Mouse (Mus musculus): ENCODE results near the gene Calu. TPM values are rescaled to one million over a fixed set of nuclear protein-coding genes. Genes with fewer than 3 reads are reported as not detected.

Gene Calu
- total and polyA plus RNA-seq, 3 experiments = 79.4 to 419 (median 98.0) TPM

DNA sequence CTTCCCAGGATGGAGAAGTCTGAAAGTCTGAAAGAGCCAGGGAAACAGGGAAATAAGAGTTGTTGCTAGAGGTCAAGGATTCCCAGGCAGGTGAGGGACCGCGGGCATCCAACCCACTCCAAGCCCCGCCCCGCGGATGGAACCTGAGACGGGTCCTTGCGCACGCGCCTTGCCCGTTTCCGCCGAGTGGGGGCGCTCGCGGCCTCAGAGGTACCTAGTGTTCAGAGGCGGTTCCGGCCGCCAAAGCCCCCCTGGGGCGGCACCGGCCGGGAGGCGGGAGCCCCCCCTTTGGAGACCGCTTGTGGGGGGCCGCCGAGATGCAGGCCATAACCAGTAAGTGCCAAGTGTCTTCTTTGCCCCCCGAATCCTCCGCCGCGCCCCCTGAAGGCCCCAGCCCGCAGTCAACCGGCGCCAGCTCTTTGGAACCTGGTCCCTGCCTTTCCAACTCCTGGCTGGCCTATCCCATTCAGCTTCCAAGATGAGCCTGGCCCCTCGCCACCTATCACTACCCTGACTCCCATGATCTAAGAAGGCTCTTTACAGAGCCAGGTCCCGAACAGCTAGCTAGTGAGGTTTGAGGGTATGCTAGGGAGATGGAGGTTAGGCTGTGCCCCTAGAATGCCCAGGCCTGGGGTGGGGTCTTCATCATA, 54.9 kb downstream of the Calu start:
- TF ChIP-seq ZC3H11A (IDR thresholded peaks at IDR 0.05; ENCODE audit: low read depth, low read length) (no peak), GATA1 (IDR thresholded peaks at IDR 0.05; ENCODE audit: low read depth, low read length) (no peak), POLR2AphosphoS2 (IDR thresholded peaks at IDR 0.05; ENCODE audit: low read length) (no peak), ZKSCAN1 (IDR thresholded peaks at IDR 0.05; ENCODE audit: low read depth, low read length) (no peak), EP300 (IDR thresholded peaks at IDR 0.05; ENCODE audit: low read depth in 1 of 2, low read length in 2 of 2) (no peak), USF1 (IDR thresholded peaks at IDR 0.05; ENCODE audit: low read depth, low read length) (no peak), MAFK (IDR thresholded peaks at IDR 0.05; ENCODE audit: borderline replicate concordance, low read depth, low read length) (no peak), ELF1 (IDR thresholded peaks at IDR 0.05; ENCODE audit: low read depth, low read length) (no peak), RCOR1 (IDR thresholded peaks at IDR 0.05; ENCODE audit: low read depth, low read length) (no peak), MYB (IDR thresholded peaks at IDR 0.05; ENCODE audit: low read depth, low read length) (no peak), POLR2AphosphoS5 (IDR thresholded peaks at IDR 0.05; ENCODE audit: borderline replicate concordance, low read depth, low read length) (no peak), UBTF (IDR thresholded peaks at IDR 0.05; ENCODE audit: borderline replicate concordance, insufficient read depth, low read depth, low read length) (no peak), RAD21 (IDR thresholded peaks at IDR 0.05; ENCODE audit: low read depth, low read length) (no peak), MEF2A (IDR thresholded peaks at IDR 0.05; ENCODE audit: extremely low read depth, insufficient replicate concordance, low read depth, low read length, poor library complexity, severe bottlenecking) (no peak), GABPA (IDR thresholded peaks at IDR 0.05; ENCODE audit: low read depth, low read length) (no peak)
- no peak overlapping the region for H3K27ac ChIP-seq (ENCODE audit: control insufficient read depth, low read depth, low read length)

GRCm38 (mm10) chr6:29406412-29406811, 58.5 kb downstream of the Calu start:
- no peak for DNase-seq (ENCODE audit: low read depth, low spot score)
- Histone ChIP-seq H3K27ac (ENCODE audit: control insufficient read depth, low read depth, low read length) (no peak overlapping the region), H3K4me3 (ENCODE audit: control insufficient read depth in 1 of 2, insufficient read depth in 1 of 2, low read depth in 2 of 2, low read length in 2 of 2) (no peak overlapping the region), H3K9ac (ENCODE audit: control insufficient read depth, low read depth, low read length, poor library complexity, severe bottlenecking) (no peak overlapping the region), H3K4me1 (ENCODE audit: control insufficient read depth in 1 of 2, insufficient read depth in 2 of 2, low read length in 2 of 2) (no peaks in the 10 kb centered on the region), H3K27me3 (ENCODE audit: control insufficient read depth in 1 of 2, insufficient read depth in 2 of 2, low read length in 2 of 2) (peaks cover 11 to 24% of the 10 kb centered on the region in 2 experiments), H3K79me2 (ENCODE audit: control insufficient read depth, insufficient read depth, low read length, poor library complexity) (no peaks in the 10 kb centered on the region), H3K9me3 (replicated peaks; ENCODE audit: insufficient read depth, low read length) (no peaks in the 10 kb centered on the region), H3K36me3 (ENCODE audit: control insufficient read depth in 1 of 2, insufficient read depth in 2 of 2, low read length in 2 of 2) (no peaks in the 10 kb centered on the region)
- TF ChIP-seq MXI1 (IDR thresholded peaks at IDR 0.05; ENCODE audit: low read depth, low read length) (no peak), ZC3H11A (IDR thresholded peaks at IDR 0.05; ENCODE audit: low read depth, low read length) (no peak), BHLHE40 (IDR thresholded peaks at IDR 0.05; ENCODE audit: borderline replicate concordance, low read depth, low read length) (no peak), UBTF (IDR thresholded peaks at IDR 0.05; ENCODE audit: borderline replicate concordance, insufficient read depth, low read depth, low read length) (no peak), GATA1 (IDR thresholded peaks at IDR 0.05; ENCODE audit: low read depth, low read length) (no peak), SMC3 (IDR thresholded peaks at IDR 0.05; ENCODE audit: low read depth, low read length) (no peak), POLR2AphosphoS5 (IDR thresholded peaks at IDR 0.05; ENCODE audit: borderline replicate concordance, low read depth, low read length) (no peak), E2F4 (IDR thresholded peaks at IDR 0.05; ENCODE audit: borderline replicate concordance, low read depth, low read length) (no peak), NELFE (IDR thresholded peaks at IDR 0.05; ENCODE audit: low read depth, low read length) (no peak), ZMIZ1 (IDR thresholded peaks at IDR 0.05; ENCODE audit: low read depth, low read length) (no peak), POLR2A (IDR thresholded peaks at IDR 0.05; ENCODE audit: control insufficient read depth in 1 of 2, insufficient read depth in 1 of 2, low read depth in 1 of 2, low read length in 2 of 2, poor library complexity in 1 of 2) (no peak), KAT2A (conservative IDR thresholded peaks at IDR 0.05; ENCODE audit: low read depth, low read length) (no peak), MAX (IDR thresholded peaks at IDR 0.05; ENCODE audit: low read length) (no peak), RAD21 (IDR thresholded peaks at IDR 0.05; ENCODE audit: low read depth, low read length) (no peak), ZNF384 (IDR thresholded peaks at IDR 0.05; ENCODE audit: low read depth, low read length) (no peak), HCFC1 (IDR thresholded peaks at IDR 0.05; ENCODE audit: low read depth, low read length) (no peak), CTCF (IDR thresholded peaks at IDR 0.05 in 2 of 3, conservative IDR thresholded peaks at IDR 0.05 in 1 of 3; ENCODE audit: control insufficient read depth in 1 of 3, insufficient read depth in 1 of 3, low read depth in 2 of 3, low read length in 3 of 3, poor library complexity in 1 of 3, severe bottlenecking in 1 of 3) (no peak), SIN3A (IDR thresholded peaks at IDR 0.05; ENCODE audit: low read length) (no peak), ELF1 (IDR thresholded peaks at IDR 0.05; ENCODE audit: low read depth, low read length) (no peak)

More for the DNA sequence above, 54.9 kb downstream of the Calu start:
- H3K9me3 ChIP-seq (replicated peaks; ENCODE audit: insufficient read depth, low read length) = no peaks in the 10 kb centered on the region
- peaks cover 11 to 24% of the 10 kb centered on the region in 2 experiments for H3K27me3 ChIP-seq (ENCODE audit: control insufficient read depth in 1 of 2, insufficient read depth in 2 of 2, low read length in 2 of 2)
- no peaks in the 10 kb centered on the region for H3K4me1 ChIP-seq (ENCODE audit: control insufficient read depth in 1 of 2, insufficient read depth in 2 of 2, low read length in 2 of 2)
- H3K36me3 ChIP-seq (ENCODE audit: control insufficient read depth in 1 of 2, insufficient read depth in 2 of 2, low read length in 2 of 2) = no peaks in the 10 kb centered on the region
- DNase-seq (ENCODE audit: low read depth, low spot score) = no peak
- H3K9ac ChIP-seq (ENCODE audit: control insufficient read depth, low read depth, low read length, poor library complexity, severe bottlenecking) = no peak overlapping the region
- H3K79me2 ChIP-seq (ENCODE audit: control insufficient read depth, insufficient read depth, low read length, poor library complexity) = no peaks in the 10 kb centered on the region
- H3K4me3 ChIP-seq (ENCODE audit: control insufficient read depth in 1 of 2, insufficient read depth in 1 of 2, low read depth in 2 of 2, low read length in 2 of 2) = no peak overlapping the region

Data from MEL (cell line).